Mouse (Mus musculus): ENCODE measurements around the gene Prss27. TPM values are rescaled to one million over a fixed set of nuclear protein-coding genes. Genes with fewer than 3 reads are reported as not detected.

The Prss27 gene
- polyA plus RNA-seq (2017; shearing (Covaris generic)), result 0.27 TPM

GRCm38 (mm10) chr17:24037844-24038243 lies at the start of gene Prss27:
TSS of gene Prss27 (plus strand) at chr17:24038144.

GRCm38 (mm10) chr17:23997901-23998300 lies 40.0 kb upstream of the Prss27 start, which contains the start of gene Prss22:
TSS of gene Prss22 (minus strand) at chr17:23998100.

GRCm38 (mm10) chr17:24072919-24073696 lies 35.2 kb downstream of the Prss27 start, which contains the start of gene Kctd5:
TSS of gene Kctd5 (minus strand) at chr17:24073485.

Other genes starting within 250 kb of the Prss27 start
- gene Srrm2, start 247.6 kb upstream of the Prss27 start, polyA plus RNA-seq (2017; shearing (Covaris generic)), result 1,111 TPM
- 324 TPM for gene Elob, start 209.0 kb upstream of the Prss27 start, polyA plus RNA-seq (2017; shearing (Covaris generic))
- gene Prss33, start 202.1 kb upstream of the Prss27 start, polyA plus RNA-seq (2017; shearing (Covaris generic)), result not detected
- not detected for gene Prss32, start 194.3 kb upstream of the Prss27 start, polyA plus RNA-seq (2017; shearing (Covaris generic))
- gene Prss41, start 194.0 kb upstream of the Prss27 start, polyA plus RNA-seq (2017; shearing (Covaris generic)), result not detected
- gene Prss21, start 170.1 kb upstream of the Prss27 start, polyA plus RNA-seq (2017; shearing (Covaris generic)), result not detected
- not detected for gene Dcpp1, start 157.3 kb upstream of the Prss27 start, polyA plus RNA-seq (2017; shearing (Covaris generic))
- gene Dcpp2, start 157.3 kb upstream of the Prss27 start, polyA plus RNA-seq (2017; shearing (Covaris generic)), result not detected
- gene Dcpp3, start 120.7 kb upstream of the Prss27 start, polyA plus RNA-seq (2017; shearing (Covaris generic)), result not detected
- gene Sbp, start 96.5 kb upstream of the Prss27 start, polyA plus RNA-seq (2017; shearing (Covaris generic)), result not detected
- not detected for gene Sbpl, start 82.9 kb upstream of the Prss27 start, polyA plus RNA-seq (2017; shearing (Covaris generic))
- gene Prss30, start 57.6 kb upstream of the Prss27 start, polyA plus RNA-seq (2017; shearing (Covaris generic)), result not detected
- not detected for gene Prss22, start 40.0 kb upstream of the Prss27 start, polyA plus RNA-seq (2017; shearing (Covaris generic))
- gene Kctd5, start 35.3 kb downstream of the Prss27 start, polyA plus RNA-seq (2017; shearing (Covaris generic)), result 29.6 TPM
- gene Pdpk1, start 112.8 kb downstream of the Prss27 start, polyA plus RNA-seq (2017; shearing (Covaris generic)), result 73.3 TPM
- gene Amdhd2, start 125.6 kb downstream of the Prss27 start, polyA plus RNA-seq (2017; shearing (Covaris generic)), result 17.7 TPM
- 426 TPM for gene Atp6v0c, start 131.6 kb downstream of the Prss27 start, polyA plus RNA-seq (2017; shearing (Covaris generic))
- 0.53 TPM for gene Tbc1d24, start 167.4 kb downstream of the Prss27 start, polyA plus RNA-seq (2017; shearing (Covaris generic))
- 0.14 TPM for gene Ntn3, start 171.4 kb downstream of the Prss27 start, polyA plus RNA-seq (2017; shearing (Covaris generic))
- gene Tedc2, start 182.7 kb downstream of the Prss27 start, polyA plus RNA-seq (2017; shearing (Covaris generic)), result 1.1 TPM
- gene Ccnf, start 213.3 kb downstream of the Prss27 start, polyA plus RNA-seq (2017; shearing (Covaris generic)), result 1.9 TPM